Mouse (Mus musculus): ENCODE data around the gene Rxfp2. TPM values are rescaled to one million over a fixed set of nuclear protein-coding genes. Genes with fewer than 3 reads are reported as not detected.

Gene Rxfp2
- polyA plus RNA-seq, 1 experiment from 2014 or later = 0.64 TPM

DNA sequence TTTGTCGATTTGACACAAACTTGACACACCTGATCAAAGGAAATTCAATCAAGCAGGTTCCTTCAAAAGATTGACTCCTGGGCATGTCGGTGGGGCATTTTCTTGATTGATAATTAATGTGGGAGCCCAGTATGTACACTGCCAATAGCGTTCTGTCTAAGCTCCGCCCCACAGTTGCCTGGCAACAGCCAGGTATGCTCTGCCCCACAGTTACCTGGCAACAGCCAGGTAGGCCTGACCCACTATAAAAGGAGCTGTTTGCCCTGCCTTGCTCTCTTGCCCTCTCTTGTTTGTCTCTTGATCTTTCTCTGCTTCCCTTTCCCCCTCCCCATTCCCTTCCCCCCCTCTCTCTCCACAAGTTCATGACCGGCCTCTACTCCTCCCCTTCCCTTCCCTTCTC lies 64.7 kb downstream of the Rxfp2 start:
- WGBS = 72% methylated on average over 5 of the region's 5 CpGs
- Histone ChIP-seq H3K4me3 (no peak overlapping the region), H3K27ac (replicated peaks) (no peak overlapping the region), H3K27me3 (ENCODE audit: low read depth, poor library complexity, severe bottlenecking) (no peaks in the 10 kb centered on the region), H3K36me3 (no peaks in the 10 kb centered on the region), H3K4me1 (peaks cover 18% of the 10 kb centered on the region), H3K9me3 (replicated peaks) (no peaks in the 10 kb centered on the region)
- no peak for DNase-seq (ENCODE audit: low spot score)

DNA sequence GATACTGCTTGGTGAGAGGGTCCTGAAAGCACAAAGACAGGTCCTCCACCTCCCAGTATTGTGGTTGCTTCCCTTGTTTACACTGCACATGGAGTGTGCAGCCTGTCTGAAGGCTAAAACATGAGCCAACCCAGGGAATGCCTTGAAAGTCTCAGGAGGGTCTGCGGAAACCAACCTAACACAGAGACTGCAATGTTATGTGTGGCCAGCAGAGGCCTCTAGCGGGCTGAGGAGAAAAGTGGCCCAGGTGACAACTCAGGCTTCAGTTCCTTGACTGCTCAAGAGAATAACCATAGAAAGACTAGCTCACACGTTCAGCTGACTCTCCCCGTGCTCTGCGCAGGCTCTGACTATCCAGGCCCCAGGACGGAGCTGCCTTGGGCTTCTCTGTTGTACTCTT lies 79.1 kb downstream of the Rxfp2 start:
- H3K9me3 ChIP-seq (replicated peaks) = no peaks in the 10 kb centered on the region
- peak; percentile 52 for DNase-seq (ENCODE audit: low spot score)
- H3K27ac ChIP-seq (replicated peaks) = no peak overlapping the region
- no peak overlapping the region for H3K4me3 ChIP-seq
- H3K36me3 ChIP-seq = no peaks in the 10 kb centered on the region
- no peaks in the 10 kb centered on the region for H3K4me1 ChIP-seq
- WGBS = 14% methylated on average over 6 of the region's 6 CpGs
- no peaks in the 10 kb centered on the region for H3K27me3 ChIP-seq (ENCODE audit: low read depth, poor library complexity, severe bottlenecking)

GRCm38 (mm10) chr5:150098754-150099153 lies 80.3 kb downstream of the Rxfp2 start:
- no peaks in the 10 kb centered on the region for H3K4me1 ChIP-seq
- no peaks in the 10 kb centered on the region for H3K9me3 ChIP-seq (replicated peaks)
- no peak for DNase-seq (ENCODE audit: low spot score)
- H3K36me3 ChIP-seq = no peaks in the 10 kb centered on the region
- H3K27me3 ChIP-seq (ENCODE audit: low read depth, poor library complexity, severe bottlenecking) = no peaks in the 10 kb centered on the region
- no peak overlapping the region for H3K27ac ChIP-seq (replicated peaks)
- WGBS = 93% methylated on average over 12 of the region's 12 CpGs
- H3K4me3 ChIP-seq = no peak overlapping the region

- no peaks in the 10 kb centered on the region for H3K27me3 ChIP-seq (ENCODE audit: low read depth, poor library complexity, severe bottlenecking)
- no peaks in the 10 kb centered on the region for H3K9me3 ChIP-seq (replicated peaks)
- no peak for DNase-seq (ENCODE audit: low spot score)
- no peaks in the 10 kb centered on the region for H3K36me3 ChIP-seq
- no peak overlapping the region for H3K27ac ChIP-seq (replicated peaks)
- H3K4me1 ChIP-seq = no peaks in the 10 kb centered on the region
- H3K4me3 ChIP-seq = no peak overlapping the region
- WGBS = 92% methylated on average over 11 of the region's 11 CpGs
Measured at GRCm38 (mm10) chr5:150101789-150102188, 83.3 kb downstream of the Rxfp2 start.

DNA sequence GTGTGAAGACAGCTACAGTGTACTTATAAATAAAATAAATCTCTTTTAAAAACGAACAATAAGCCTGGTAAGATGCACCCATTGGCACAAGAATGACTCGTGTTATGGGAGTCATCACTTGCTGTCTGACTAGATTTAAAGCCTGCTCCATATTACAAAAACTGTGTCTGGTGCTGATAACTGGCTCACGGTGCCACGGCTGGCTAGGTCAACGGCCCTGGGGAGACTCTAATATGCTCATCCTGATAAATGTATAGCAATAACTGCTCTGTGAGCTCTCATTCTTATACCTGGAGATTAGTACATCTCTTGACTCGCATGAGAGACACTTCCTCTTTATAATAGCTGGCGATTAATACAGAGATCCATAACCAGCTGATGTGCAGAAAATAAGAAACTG lies 87.9 kb downstream of the Rxfp2 start:
- 93% methylated on average over 7 of the region's 7 CpGs for WGBS
- Histone ChIP-seq H3K27me3 (ENCODE audit: low read depth, poor library complexity, severe bottlenecking) (no peaks in the 10 kb centered on the region), H3K4me1 (no peaks in the 10 kb centered on the region), H3K9me3 (replicated peaks) (no peaks in the 10 kb centered on the region), H3K36me3 (no peaks in the 10 kb centered on the region), H3K4me3 (no peak overlapping the region), H3K27ac (replicated peaks) (no peak overlapping the region)
- no peak for DNase-seq (ENCODE audit: low spot score)

- 56% methylated on average over 8 of the region's 8 CpGs for WGBS
- H3K36me3 ChIP-seq = no peaks in the 10 kb centered on the region
- H3K4me3 ChIP-seq = no peak overlapping the region
- H3K27me3 ChIP-seq (ENCODE audit: low read depth, poor library complexity, severe bottlenecking) = no peaks in the 10 kb centered on the region
- DNase-seq (ENCODE audit: low spot score) = no peak
- no peaks in the 10 kb centered on the region for H3K9me3 ChIP-seq (replicated peaks)
- no peaks in the 10 kb centered on the region for H3K4me1 ChIP-seq
- no peak overlapping the region for H3K27ac ChIP-seq (replicated peaks)
Measured at GRCm38 (mm10) chr5:150111236-150111635, 92.8 kb downstream of the Rxfp2 start.

DNA sequence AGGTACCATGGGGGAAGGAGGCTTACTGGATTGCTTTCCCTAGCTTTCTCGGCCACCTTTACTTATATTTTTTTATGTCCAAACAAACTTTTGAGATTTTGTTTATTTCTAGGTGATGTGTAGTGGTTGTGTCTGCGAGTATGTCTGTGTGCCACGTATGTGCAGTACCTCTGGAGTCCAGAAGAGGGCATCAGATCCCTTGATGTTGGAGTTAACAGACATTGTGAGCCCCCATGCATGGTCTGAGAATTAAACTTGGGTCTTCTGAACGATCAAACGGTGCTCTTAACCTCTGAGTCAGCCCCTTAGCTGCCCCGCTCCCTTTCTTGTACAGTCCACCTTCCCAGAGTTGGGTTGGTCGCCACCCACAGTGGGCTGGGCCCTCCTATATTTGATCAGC lies 95.5 kb downstream of the Rxfp2 start:
- H3K4me1 ChIP-seq = peaks cover 9% of the 10 kb centered on the region; the same call in 1 of the 2 replicates
- no peak for DNase-seq (ENCODE audit: low spot score)

GRCm38 (mm10) chr5:150114778-150115177 lies 96.3 kb downstream of the Rxfp2 start:
- H3K4me1 ChIP-seq = peaks cover 11% of the 10 kb centered on the region; the same call in 1 of the 2 replicates
- peaks cover 13% of the 10 kb centered on the region for H3K27me3 ChIP-seq (ENCODE audit: low read depth, poor library complexity, severe bottlenecking)
- 93% methylated on average over 4 of the region's 4 CpGs for WGBS
- no peaks in the 10 kb centered on the region for H3K36me3 ChIP-seq
- no peak overlapping the region for H3K27ac ChIP-seq (replicated peaks)
- H3K4me3 ChIP-seq = no peak overlapping the region
- DNase-seq (ENCODE audit: low spot score) = no peak
- 0 out of 2 replicates have a peak, but pooled peaks cover 5% of the 10 kb centered on the region for H3K9me3 ChIP-seq (replicated peaks)

More for the DNA sequence above, 95.5 kb downstream of the Rxfp2 start:
- WGBS = 82% methylated on average over 7 of the region's 7 CpGs
- Histone ChIP-seq H3K9me3 (replicated peaks) (0 out of 2 replicates have a peak, but pooled peaks cover 5% of the 10 kb centered on the region), H3K27me3 (ENCODE audit: low read depth, poor library complexity, severe bottlenecking) (peaks cover 6% of the 10 kb centered on the region), H3K36me3 (no peaks in the 10 kb centered on the region), H3K4me3 (no peak overlapping the region), H3K27ac (replicated peaks) (no peak overlapping the region)

DNA sequence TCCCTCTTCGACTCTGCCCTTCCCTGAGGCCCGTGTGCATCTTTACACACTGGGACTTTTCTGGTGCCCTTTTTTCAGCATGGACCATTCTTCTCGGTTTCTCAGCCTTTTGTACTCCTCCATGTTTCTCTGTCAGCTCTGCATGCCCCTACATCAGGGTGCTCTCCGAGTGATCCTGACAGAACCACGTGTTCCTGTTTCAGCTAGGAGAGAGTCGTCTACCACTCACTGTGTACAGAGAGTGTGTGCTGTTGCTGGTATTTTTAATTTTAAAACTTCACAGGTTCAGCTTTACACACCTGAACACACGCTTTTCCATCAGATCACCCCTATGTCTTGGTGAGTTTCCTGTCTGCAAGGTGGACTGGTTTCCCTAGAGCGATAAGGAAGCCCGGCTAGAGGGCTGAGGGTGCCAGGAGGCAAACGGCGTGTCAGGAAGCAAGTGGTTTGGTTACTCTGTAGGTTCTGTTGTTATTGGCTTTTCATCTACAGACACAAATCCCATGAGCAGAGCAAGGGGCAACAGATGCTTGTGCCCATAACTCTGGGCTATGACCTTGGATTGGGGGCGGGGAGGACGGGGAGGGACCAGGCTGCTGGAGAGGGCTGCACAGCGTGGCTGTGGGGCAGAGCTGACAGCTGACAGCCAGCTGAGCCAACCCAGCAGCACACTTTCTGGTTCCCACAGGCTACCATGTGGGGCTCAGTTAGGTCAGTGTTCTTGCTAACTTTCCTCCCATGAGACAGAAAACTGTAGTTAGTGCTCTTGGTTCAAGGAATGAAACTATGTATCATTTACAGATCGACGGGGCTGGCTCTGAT lies 97.0 kb downstream of the Rxfp2 start:
- H3K4me3 ChIP-seq = no peak overlapping the region
- H3K36me3 ChIP-seq = no peaks in the 10 kb centered on the region
- 0 out of 2 replicates have a peak, but pooled peaks cover 5% of the 10 kb centered on the region for H3K9me3 ChIP-seq (replicated peaks)
- peaks cover 20% of the 10 kb centered on the region for H3K27me3 ChIP-seq (ENCODE audit: low read depth, poor library complexity, severe bottlenecking)
- peaks cover 11% of the 10 kb centered on the region; the same call in 1 of the 2 replicates for H3K4me1 ChIP-seq
- no peak overlapping the region for H3K27ac ChIP-seq (replicated peaks)
- DNase-seq (ENCODE audit: low spot score) = no peak
- WGBS = 79% methylated on average over 16 of the region's 16 CpGs

- no peaks in the 10 kb centered on the region for H3K36me3 ChIP-seq
- no peak for DNase-seq (ENCODE audit: low spot score)
- 84% methylated on average over 9 of the region's 9 CpGs for WGBS
- peaks cover 11% of the 10 kb centered on the region; the same call in 1 of the 2 replicates for H3K4me1 ChIP-seq
- H3K4me3 ChIP-seq = no peak overlapping the region
- peaks cover 24% of the 10 kb centered on the region for H3K27me3 ChIP-seq (ENCODE audit: low read depth, poor library complexity, severe bottlenecking)
- H3K27ac ChIP-seq (replicated peaks) = no peak overlapping the region
- H3K9me3 ChIP-seq (replicated peaks) = 0 out of 2 replicates have a peak, but pooled peaks cover 5% of the 10 kb centered on the region
Measured at GRCm38 (mm10) chr5:150116216-150116905, 97.9 kb downstream of the Rxfp2 start.

- 86% methylated on average over 6 of the region's 6 CpGs for WGBS
- Histone ChIP-seq H3K27me3 (ENCODE audit: low read depth, poor library complexity, severe bottlenecking) (peaks cover 24% of the 10 kb centered on the region), H3K4me1 (peaks cover 11% of the 10 kb centered on the region; the same call in 1 of the 2 replicates), H3K36me3 (no peaks in the 10 kb centered on the region), H3K9me3 (replicated peaks) (0 out of 2 replicates have a peak, but pooled peaks cover 5% of the 10 kb centered on the region), H3K27ac (replicated peaks) (no peak overlapping the region), H3K4me3 (no peak overlapping the region)
- no peak for DNase-seq (ENCODE audit: low spot score)
Measured at GRCm38 (mm10) chr5:150116906-150117216, 98.4 kb downstream of the Rxfp2 start.

- peak overlapping the region; percentile 82; the same call in 1 of the 2 replicates for H3K27ac ChIP-seq (replicated peaks)
Measured at GRCm38 (mm10) chr5:150118124-150118454, 99.6 kb downstream of the Rxfp2 start.

More at GRCm38 (mm10) chr5:150118124-150118454, 99.6 kb downstream of the Rxfp2 start:
- H3K4me1 ChIP-seq = peaks cover 11% of the 10 kb centered on the region; the same call in 1 of the 2 replicates
- H3K4me3 ChIP-seq = peak overlapping the region; percentile 81
- H3K9me3 ChIP-seq (replicated peaks) = 0 out of 2 replicates have a peak, but pooled peaks cover 5% of the 10 kb centered on the region
- H3K36me3 ChIP-seq = no peaks in the 10 kb centered on the region
- peaks cover 27% of the 10 kb centered on the region for H3K27me3 ChIP-seq (ENCODE audit: low read depth, poor library complexity, severe bottlenecking)
- WGBS = 19% methylated on average over 8 of the region's 8 CpGs
- DNase-seq (ENCODE audit: low spot score) = no peak

All from midbrain, embryonic 10.5 days (tissue).